Mouse (Mus musculus) thymus, postnatal 36 days (tissue): ENCODE measurements at regions not wholly inside any gene's neighbourhood (a gene's known extent, or its start where the extent isn't known, plus 50 kb on each side); places are given as distances from the start of the nearest gene placed in this dataset.

Experiments used
- DNase-seq, 2 experiments: peaks; one replicate each; pipeline ENCODE4 v3.0.0; 2022; ENCODE audit warnings: mixed read lengths in 2 of 2

DNA sequence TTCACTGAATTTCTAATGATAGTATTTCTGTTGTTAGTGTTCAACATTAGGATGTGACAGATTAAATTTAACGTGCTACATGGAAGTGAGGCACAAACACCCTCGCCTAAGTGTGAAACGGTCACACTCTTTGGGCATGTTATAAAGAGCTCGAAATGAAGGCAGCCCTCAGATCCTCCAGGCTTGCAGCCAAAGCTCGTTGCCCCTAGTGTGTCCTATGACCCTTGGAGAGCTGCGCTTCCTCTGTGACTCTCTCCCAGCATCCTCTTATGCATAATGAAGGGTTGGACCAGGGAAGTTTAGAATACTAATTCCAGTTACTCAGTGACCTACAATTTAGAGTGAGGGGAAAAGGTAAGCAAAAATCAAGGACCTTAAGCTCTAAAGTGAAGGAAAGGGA is 92.4 kb upstream of the Spred1 start:
- DNase-seq, result no peak

DNA sequence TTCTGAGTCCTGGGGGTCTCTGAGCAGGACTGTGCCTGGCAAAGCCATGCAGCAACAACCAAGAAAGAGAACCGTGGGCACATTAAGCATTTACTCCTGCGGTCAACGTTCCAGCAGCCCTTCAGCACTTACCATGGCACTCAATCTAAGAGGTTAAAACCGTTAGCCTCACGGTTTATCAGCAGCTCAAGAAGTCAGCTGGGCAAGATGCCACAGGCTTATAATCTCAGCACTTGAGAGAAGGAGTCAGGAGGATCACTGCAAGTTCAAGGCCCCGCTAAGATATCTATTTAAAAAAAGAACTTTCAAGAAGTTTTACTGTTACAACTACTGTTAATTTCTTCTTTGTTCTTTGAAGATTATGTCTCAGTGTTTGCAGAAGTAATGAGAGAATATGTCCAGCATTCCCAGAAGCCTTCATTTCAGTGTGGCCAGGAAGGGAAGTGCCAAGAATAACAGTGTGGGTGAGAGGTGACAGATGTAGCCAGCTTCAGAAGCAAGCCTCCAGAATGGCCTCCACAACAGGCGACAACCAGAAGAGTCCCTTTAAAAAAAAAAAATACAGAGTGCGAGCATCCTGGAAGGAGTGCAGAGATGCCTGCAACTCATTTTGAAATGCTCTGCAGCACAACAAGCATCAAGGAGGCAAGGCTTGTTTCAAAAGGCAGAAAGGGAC is 84.8 kb upstream of the Spred1 start:
- no peak for DNase-seq

DNA sequence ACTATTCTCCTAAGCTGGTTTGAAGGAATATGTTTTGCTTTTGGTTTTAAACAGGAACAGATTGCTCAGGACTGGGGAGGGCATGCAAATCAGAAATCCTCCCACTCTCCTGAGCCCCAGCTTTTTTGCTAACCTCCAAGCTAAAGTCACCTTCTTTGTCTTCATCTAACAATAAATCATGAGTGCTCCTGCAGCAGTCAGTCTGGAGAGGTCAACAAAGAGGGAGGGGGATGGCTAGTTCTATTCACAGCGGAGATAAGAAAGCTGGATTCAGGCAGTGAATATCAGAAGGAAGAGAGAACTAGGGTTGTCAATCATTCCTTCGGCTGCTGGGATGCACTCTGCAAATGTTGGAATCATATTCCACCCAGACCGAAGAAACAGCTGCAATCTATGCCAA is 81.0 kb upstream of the Spred1 start:
- no peak for DNase-seq

DNA sequence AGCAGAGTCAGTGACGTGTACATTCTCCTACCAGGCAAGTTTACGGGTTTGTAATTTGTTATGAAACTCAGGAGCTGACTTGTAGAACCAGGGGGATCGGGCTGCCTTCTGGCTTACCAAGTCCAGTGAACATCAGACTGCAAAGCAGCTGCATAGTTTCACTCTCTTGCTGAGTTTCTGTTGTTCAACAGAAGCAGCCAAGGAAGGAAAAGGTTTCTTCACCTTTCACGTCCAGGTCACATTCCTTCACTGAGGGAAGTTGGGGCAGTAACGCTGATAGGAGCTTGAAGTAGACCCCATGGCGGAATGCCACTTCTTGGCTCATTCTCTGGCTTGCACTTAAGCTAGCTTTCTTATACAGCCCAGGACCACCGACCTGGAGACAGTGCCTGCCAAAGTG is 77.3 kb upstream of the Spred1 start:
- no peak for DNase-seq

DNA sequence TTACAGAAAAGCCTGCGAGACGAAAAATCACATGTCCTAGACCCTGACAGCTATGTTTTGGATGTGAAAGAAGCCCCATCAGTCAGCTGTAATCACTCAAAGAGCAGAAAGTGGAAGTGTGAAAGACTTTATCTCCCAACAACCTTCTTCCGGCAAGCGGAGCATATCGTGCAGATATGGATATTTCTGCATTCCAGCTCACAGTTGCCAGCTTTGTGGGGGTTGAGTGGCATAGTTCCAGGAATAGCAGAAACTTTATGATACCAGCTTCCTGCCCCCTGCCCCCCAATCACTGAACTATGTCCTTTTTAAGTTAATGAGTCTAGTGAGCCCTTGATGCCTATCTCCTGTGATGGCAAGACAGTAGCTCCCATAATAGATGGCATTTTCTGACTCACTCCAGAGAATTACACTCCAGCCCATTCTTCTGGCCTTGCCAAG is 72.9 kb upstream of the Spred1 start:
- DNase-seq, result no peak

DNA sequence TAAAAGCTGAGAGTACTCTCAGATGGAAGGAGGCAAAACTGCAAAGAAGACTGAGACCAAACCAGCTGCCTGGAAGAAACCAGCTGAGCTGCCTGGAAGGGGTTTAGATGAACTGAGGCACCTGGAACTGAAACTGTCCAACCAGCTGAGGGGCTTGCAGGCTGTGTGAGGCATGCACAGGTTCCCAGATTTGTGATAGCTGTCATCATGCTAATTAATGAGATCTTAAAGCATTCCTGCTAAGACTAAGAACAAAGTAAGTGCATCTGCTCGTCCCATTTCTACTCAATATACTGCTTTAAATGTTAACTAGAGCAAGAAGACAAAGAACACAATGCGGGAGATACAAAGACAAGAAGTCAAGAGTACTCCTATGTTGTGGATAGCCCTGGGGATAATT is 71.1 kb upstream of the Spred1 start:
- no peak for DNase-seq

DNA sequence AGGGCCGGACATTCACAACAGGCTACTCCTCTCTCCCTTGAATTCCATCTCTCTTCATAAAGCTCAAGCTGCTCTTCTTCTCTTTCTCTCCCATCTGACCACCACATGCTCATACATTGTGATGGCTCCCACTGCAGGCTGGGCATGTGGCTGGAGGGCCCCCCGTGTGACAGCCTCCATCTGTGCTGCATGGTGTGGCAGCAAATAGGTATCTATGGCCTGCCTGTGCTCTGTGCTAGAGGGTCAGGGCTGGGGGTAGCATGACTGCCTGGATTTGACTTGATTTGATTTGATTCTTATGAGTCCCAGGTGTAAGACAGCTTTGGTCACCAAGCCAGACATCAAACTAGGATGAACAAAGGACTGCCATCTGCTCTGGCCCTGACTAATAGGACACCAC is 57.0 kb upstream of the Spred1 start:
- DNase-seq, result no peak

DNA sequence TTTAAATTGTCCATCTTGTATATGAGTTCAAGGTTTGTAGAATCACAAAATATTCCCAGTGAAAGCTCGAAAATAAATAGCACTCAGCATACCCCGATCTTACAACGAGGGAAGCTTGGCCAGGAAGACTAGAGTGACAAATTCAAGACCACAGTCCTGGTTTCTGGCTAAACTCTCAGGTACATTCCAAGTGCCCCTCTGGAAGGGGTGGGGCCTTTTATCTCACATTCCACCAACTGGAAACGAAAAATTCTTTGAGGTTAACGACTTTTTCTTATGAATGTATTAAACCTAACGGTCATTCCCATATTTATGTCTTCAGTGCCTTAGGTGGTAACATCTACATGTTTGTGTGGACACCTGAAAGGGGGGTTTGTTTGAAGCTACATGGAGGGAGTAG is 50.8 kb upstream of the Spred1 start:
- DNase-seq, result no peak

DNA sequence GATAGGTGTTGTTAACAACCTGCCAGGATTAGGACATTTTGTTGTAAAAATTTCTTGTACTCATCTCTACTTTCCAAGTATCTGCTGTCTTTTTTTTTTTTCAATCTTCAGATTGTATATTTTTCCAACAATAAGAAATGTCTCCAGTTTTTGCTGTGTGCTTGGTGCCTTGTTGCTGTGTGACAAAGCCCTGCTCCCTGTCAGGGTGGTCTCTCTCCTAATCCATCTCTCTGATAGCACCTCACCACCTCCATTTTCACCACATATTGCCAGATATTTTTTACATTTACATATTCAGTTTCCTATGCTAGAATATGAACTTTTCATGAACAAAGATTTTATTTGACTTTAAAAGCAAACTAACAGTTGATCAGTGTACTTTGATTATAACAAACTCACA is 50.1 kb upstream of the Spred1 start:
- no peak for DNase-seq
